Mouse (Mus musculus) liver, embryonic 12.5 days (tissue): ENCODE measurements around the gene Trf. TPM values are rescaled to one million over a fixed set of nuclear protein-coding genes. Genes with fewer than 3 reads are reported as not detected.

Experiments
- ATAC-seq: fragments of 200-750 bp; cut with Nextera tagmentation; 2 replicates; pipeline ENCODE4 v1.8.0; 2017; ENCODE audit warnings: moderate number of reproducible peaks, mild to moderate bottlenecking, moderate library complexity
- H3K27ac ChIP-seq: fragments of 300-500 bp; sonication (generic); 2 replicates; pipeline ENCODE4 v1.5.1; 2016; ENCODE audit warnings: mild to moderate bottlenecking
- H3K27me3 ChIP-seq: fragments of 300-500 bp; sonication (generic); replicated peaks from 2 replicates; pipeline ENCODE4 v1.6.1; 2016; ENCODE audit warnings: mild to moderate bottlenecking, moderate library complexity
- H3K36me3 ChIP-seq: fragments of 300-500 bp; sonication (generic); 2 replicates; pipeline ENCODE4 v1.6.1; 2016; ENCODE audit warnings: mild to moderate bottlenecking, moderate library complexity
- H3K4me1 ChIP-seq: fragments of 300-500 bp; sonication (generic); 2 replicates; pipeline ENCODE4 v1.6.1; 2016
- H3K4me2 ChIP-seq: fragments of 300-500 bp; sonication (generic); 2 replicates; pipeline ENCODE4 v1.6.1; 2016; ENCODE audit warnings: mild to moderate bottlenecking, moderate library complexity
- H3K4me3 ChIP-seq: fragments of 300-500 bp; sonication (generic); 2 replicates; pipeline ENCODE4 v1.5.1; 2016; ENCODE audit warnings: mild to moderate bottlenecking, moderate library complexity
- H3K9ac ChIP-seq: fragments of 300-500 bp; sonication (generic); 2 replicates; pipeline ENCODE4 v1.6.1; 2016; ENCODE audit warnings: mild to moderate bottlenecking, moderate library complexity
- H3K9me3 ChIP-seq: fragments of 300-500 bp; sonication (generic); replicated peaks from 2 replicates; pipeline ENCODE4 v1.6.1; 2016; ENCODE audit warnings: mild to moderate bottlenecking, moderate library complexity
- WGBS: fragments of 180-500 bp; shearing (Covaris S2); methylation state at CpG from one replicate; pipeline ENCODE4 v1.1.7; 2016; ENCODE audit not compliant: insufficient replicate concordance; 5-methylcytosine and 5-hydroxymethylcytosine counted together
- polyA plus RNA-seq: library from polyadenylated mRNA; unstranded; fragments of >200 nt; fragmentation: Nextera tagmentation; extraction: Ambion mirVana; gene quantifications from 2 replicates; pipeline ENCODE4 v1.2.1, GENCODE M21; 2016

Trf gene
- polyA plus RNA-seq, 1 experiment from 2014 or later, result 2,901 TPM

- H3K27ac ChIP-seq, result peak overlapping the region; percentile 67
- 47% methylated on average over 7 of the region's 7 CpGs for WGBS
- ATAC-seq, result peak; percentile 42
- H3K27me3 ChIP-seq, result peaks cover 6% of the 10 kb centered on the region; the same call in 1 of the 2 replicates
- no peak overlapping the region for H3K9ac ChIP-seq
- H3K4me2 ChIP-seq, result no peak overlapping the region
- peaks cover 25% of the 10 kb centered on the region for H3K4me1 ChIP-seq
- H3K4me3 ChIP-seq, result no peak overlapping the region
- H3K36me3 ChIP-seq, result no peaks in the 10 kb centered on the region
- H3K9me3 ChIP-seq, result no peaks in the 10 kb centered on the region
Observed at GRCm38 (mm10) chr9:103234565-103235165, 4.4 kb upstream of the Trf start.

GRCm38 (mm10) chr9:103234059-103234458 is 3.8 kb upstream of the Trf start:
- Histone ChIP-seq H3K9me3 (no peaks in the 10 kb centered on the region), H3K36me3 (no peaks in the 10 kb centered on the region), H3K4me3 (no peak overlapping the region), H3K4me1 (peaks cover 25% of the 10 kb centered on the region), H3K27me3 (peaks cover 10% of the 10 kb centered on the region; the same call in 1 of the 2 replicates), H3K9ac (no peak overlapping the region), H3K27ac (peak overlapping the region; percentile 67), H3K4me2 (no peak overlapping the region)
- no peak for ATAC-seq
- WGBS, result 28% methylated on average over 7 of the region's 7 CpGs

GRCm38 (mm10) chr9:103233006-103233395 is 2.8 kb upstream of the Trf start:
- H3K27me3 ChIP-seq, result peaks cover 10% of the 10 kb centered on the region; the same call in 1 of the 2 replicates
- H3K27ac ChIP-seq, result no peak overlapping the region
- H3K9me3 ChIP-seq, result no peaks in the 10 kb centered on the region
- no peak overlapping the region for H3K4me2 ChIP-seq
- no peaks in the 10 kb centered on the region for H3K36me3 ChIP-seq
- H3K9ac ChIP-seq, result no peak overlapping the region
- peaks cover 25% of the 10 kb centered on the region for H3K4me1 ChIP-seq
- no peak for ATAC-seq
- WGBS, result 29% methylated on average over 7 of the region's 7 CpGs
- H3K4me3 ChIP-seq, result no peak overlapping the region

- no peak for ATAC-seq
- H3K9ac ChIP-seq, result no peak overlapping the region
- H3K4me1 ChIP-seq, result peaks cover 25% of the 10 kb centered on the region
- no peak overlapping the region for H3K4me3 ChIP-seq
- no peaks in the 10 kb centered on the region for H3K9me3 ChIP-seq
- H3K4me2 ChIP-seq, result no peak overlapping the region
- 69% methylated on average over 7 of the region's 7 CpGs for WGBS
- H3K36me3 ChIP-seq, result no peaks in the 10 kb centered on the region
- H3K27me3 ChIP-seq, result peaks cover 10% of the 10 kb centered on the region; the same call in 1 of the 2 replicates
- H3K27ac ChIP-seq, result no peak overlapping the region
Observed at GRCm38 (mm10) chr9:103232232-103233005, 2.2 kb upstream of the Trf start.

GRCm38 (mm10) chr9:103229037-103229867 is 992 bp downstream of the Trf start:
- peak overlapping the region; percentile 64 for H3K27ac ChIP-seq
- WGBS, result 67% methylated on average over 15 of the region's 15 CpGs
- H3K9ac ChIP-seq, result peak overlapping the region; percentile 44
- H3K4me3 ChIP-seq, result peak overlapping the region; percentile 40
- H3K4me1 ChIP-seq, result peaks cover 25% of the 10 kb centered on the region
- H3K9me3 ChIP-seq, result no peaks in the 10 kb centered on the region
- peaks cover 13% of the 10 kb centered on the region; the same call in 1 of the 2 replicates for H3K36me3 ChIP-seq
- H3K27me3 ChIP-seq, result peaks cover 10% of the 10 kb centered on the region; the same call in 1 of the 2 replicates
- no peak for ATAC-seq
- H3K4me2 ChIP-seq, result peak overlapping the region; percentile 40

GRCm38 (mm10) chr9:103228370-103229003 is 1.8 kb downstream of the Trf start:
- peak overlapping the region; percentile 64; the same call in 1 of the 2 replicates for H3K27ac ChIP-seq
- 64% methylated on average over 13 of the region's 13 CpGs for WGBS
- H3K9ac ChIP-seq, result peak overlapping the region; percentile 44; the same call in 1 of the 2 replicates
- H3K9me3 ChIP-seq, result no peaks in the 10 kb centered on the region
- no peak for ATAC-seq
- peaks cover 10% of the 10 kb centered on the region; the same call in 1 of the 2 replicates for H3K27me3 ChIP-seq
- H3K36me3 ChIP-seq, result peaks cover 13% of the 10 kb centered on the region
- H3K4me1 ChIP-seq, result peaks cover 21% of the 10 kb centered on the region
- H3K4me3 ChIP-seq, result peak overlapping the region; percentile 40
- peak overlapping the region; percentile 40 for H3K4me2 ChIP-seq

GRCm38 (mm10) chr9:103227760-103228159 is 2.5 kb downstream of the Trf start:
- Histone ChIP-seq H3K4me3 (peak overlapping the region; percentile 40), H3K4me1 (peaks cover 16% of the 10 kb centered on the region), H3K9ac (no peak overlapping the region), H3K27ac (0 out of 2 replicates have a peak overlapping the region, but pooled peaks have one; percentile 4), H3K9me3 (no peaks in the 10 kb centered on the region), H3K4me2 (peak overlapping the region; percentile 40), H3K36me3 (peaks cover 13% of the 10 kb centered on the region), H3K27me3 (peaks cover 10% of the 10 kb centered on the region; the same call in 1 of the 2 replicates)
- no peak for ATAC-seq
- WGBS, result 79% methylated on average over 16 of the region's 16 CpGs

GRCm38 (mm10) chr9:103226806-103227205 is 3.4 kb downstream of the Trf start:
- Histone ChIP-seq H3K9ac (no peak overlapping the region), H3K9me3 (no peaks in the 10 kb centered on the region), H3K4me2 (peak overlapping the region; percentile 31; the same call in 1 of the 2 replicates), H3K4me3 (no peak overlapping the region), H3K27ac (no peak overlapping the region), H3K4me1 (peaks cover 11% of the 10 kb centered on the region), H3K27me3 (peaks cover 10% of the 10 kb centered on the region; the same call in 1 of the 2 replicates), H3K36me3 (peaks cover 13% of the 10 kb centered on the region)
- no peak for ATAC-seq
- WGBS, result 84% methylated on average over 15 of the region's 15 CpGs

- peaks cover 10% of the 10 kb centered on the region; the same call in 1 of the 2 replicates for H3K27me3 ChIP-seq
- H3K4me3 ChIP-seq, result no peak overlapping the region
- peaks cover 4% of the 10 kb centered on the region; the same call in 1 of the 2 replicates for H3K4me1 ChIP-seq
- no peak overlapping the region for H3K27ac ChIP-seq
- H3K36me3 ChIP-seq, result peaks cover 13% of the 10 kb centered on the region
- 40% methylated on average over 3 of the region's 3 CpGs for WGBS
- no peaks in the 10 kb centered on the region for H3K9me3 ChIP-seq
- ATAC-seq, result no peak
- no peak overlapping the region for H3K9ac ChIP-seq
- no peak overlapping the region for H3K4me2 ChIP-seq
Observed at GRCm38 (mm10) chr9:103225464-103225863, 4.8 kb downstream of the Trf start.

- H3K4me1 ChIP-seq, result no peaks in the 10 kb centered on the region
- peaks cover 14% of the 10 kb centered on the region for H3K36me3 ChIP-seq
- no peak for ATAC-seq
- no peak overlapping the region for H3K4me2 ChIP-seq
- H3K27me3 ChIP-seq, result 0 out of 2 replicates have a peak, but pooled peaks cover 4% of the 10 kb centered on the region
- H3K9me3 ChIP-seq, result no peaks in the 10 kb centered on the region
- H3K9ac ChIP-seq, result no peak overlapping the region
- 76% methylated on average over 7 of the region's 7 CpGs for WGBS
- no peak overlapping the region for H3K4me3 ChIP-seq
- no peak overlapping the region for H3K27ac ChIP-seq
Observed at GRCm38 (mm10) chr9:103224721-103225120, 5.5 kb downstream of the Trf start.

- Histone ChIP-seq H3K27me3 (peaks cover 4% of the 10 kb centered on the region; the same call in 1 of the 2 replicates), H3K9ac (no peak overlapping the region), H3K4me2 (no peak overlapping the region), H3K36me3 (peaks cover 15% of the 10 kb centered on the region), H3K9me3 (no peaks in the 10 kb centered on the region), H3K4me3 (no peak overlapping the region), H3K4me1 (no peaks in the 10 kb centered on the region), H3K27ac (no peak overlapping the region)
- 65% methylated on average over 6 of the region's 6 CpGs for whole genome bisulfite sequencing
- ATAC-seq, result no peak
Observed at GRCm38 (mm10) chr9:103214281-103214680, 16.0 kb downstream of the Trf start.
